Mouse (Mus musculus): ENCODE results near the gene Gamt.

DNA sequence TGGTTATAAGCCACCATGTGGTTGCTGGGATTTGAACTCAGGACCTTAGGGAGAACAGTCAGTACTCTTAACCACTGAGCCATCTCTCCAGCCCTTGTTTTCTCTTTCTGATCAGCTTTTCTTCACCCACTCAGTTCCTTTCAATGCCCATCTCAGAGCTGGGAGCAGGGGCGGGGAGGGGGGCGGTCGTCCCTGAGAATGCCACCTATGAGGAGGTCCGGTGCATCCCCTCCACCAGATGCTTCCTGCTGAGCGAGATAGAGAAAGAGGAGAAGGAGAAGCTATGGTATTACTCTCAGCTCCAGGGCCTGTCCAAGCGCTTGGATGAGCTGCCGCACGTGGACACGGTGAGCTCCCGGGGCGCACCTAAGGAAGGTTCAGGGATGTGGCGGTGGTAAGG is 43.6 kb upstream of the Gamt start:
- TF ChIP-seq CTCF (IDR thresholded peaks at IDR 0.05; ENCODE audit: insufficient read depth, low read length) (no peak), POLR2A (IDR thresholded peaks at IDR 0.05; ENCODE audit: borderline replicate concordance, extremely low read depth, low read depth, low read length) (no peak)
